Mouse (Mus musculus): ENCODE measurements around the gene Bach2.

DNA sequence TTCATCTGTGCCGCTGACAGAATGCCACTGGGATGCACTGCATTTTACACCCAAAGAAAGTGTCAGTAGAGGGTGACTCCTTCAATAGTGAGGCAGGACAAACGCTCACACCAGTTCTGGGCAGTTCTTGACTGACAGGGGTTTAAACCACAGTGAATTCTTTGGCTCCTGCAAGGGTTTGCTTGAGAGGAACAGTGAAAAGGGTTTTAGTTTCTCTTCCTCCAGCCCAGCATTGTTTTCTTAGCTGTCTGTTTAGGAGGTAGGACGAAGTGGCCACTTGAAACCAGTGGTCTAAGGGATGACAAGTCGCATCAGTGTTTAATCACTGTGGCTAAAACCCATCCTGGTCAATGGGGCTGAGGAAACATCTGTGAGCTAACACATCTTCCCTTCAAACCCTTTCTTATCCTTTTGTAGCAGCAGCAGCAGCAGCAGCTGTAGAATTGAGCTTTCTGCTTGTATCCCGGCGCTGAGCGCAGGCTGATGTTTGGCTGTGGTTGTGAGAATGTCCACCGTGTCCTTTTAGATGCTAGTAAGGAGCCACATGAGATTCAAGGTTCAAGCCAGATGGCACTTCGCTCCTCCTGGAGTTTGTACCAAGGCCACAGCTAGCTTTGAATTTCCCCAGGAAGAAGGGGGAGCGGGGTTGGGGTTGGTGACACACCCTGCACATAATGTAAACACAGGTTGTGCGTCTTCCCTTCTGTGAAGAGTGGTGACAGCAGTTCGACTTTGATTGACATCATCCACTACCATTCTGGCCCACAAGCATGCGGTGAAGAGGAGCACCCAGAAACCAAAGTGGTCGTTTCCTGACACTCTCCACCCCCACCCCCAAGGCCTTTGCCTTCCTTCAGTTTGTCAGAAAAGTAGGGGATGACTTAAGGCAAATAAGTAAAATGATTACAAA, 104.9 kb downstream of the Bach2 start:
- no peak for TF ChIP-seq CTCF (IDR thresholded peaks at IDR 0.05; ENCODE audit: extremely low read depth, insufficient read depth, insufficient read length, insufficient replicate concordance)
- TF ChIP-seq POLR2A (IDR thresholded peaks at IDR 0.05; ENCODE audit: low read depth, low read length): no peak

All from spleen, adult 2 months (tissue).